Mouse (Mus musculus) embryonic facial prominence, embryonic 14.5 days (tissue): ENCODE measurements around the gene Ccdc134. TPM values are rescaled to one million over a fixed set of nuclear protein-coding genes. Genes with fewer than 3 reads are reported as not detected.

ENCODE experiments used
- ATAC-seq: fragments of 200-750 bp; cut with Nextera tagmentation; 2 replicates; pipeline ENCODE4 v1.8.0; 2017; ENCODE audit warnings: low read depth, moderate number of reproducible peaks, moderate TSS enrichment
- DNase-seq: peaks from one replicate; pipeline ENCODE4 v3.0.0-alpha.2; 2015; ENCODE audit warnings: low spot score
- H3K27ac ChIP-seq: fragments of 300-500 bp; sonication (generic); replicated peaks from 2 replicates; pipeline ENCODE4 v1.5.1; 2014; ENCODE audit warnings: low read depth, mild to moderate bottlenecking, low read length, moderate library complexity
- H3K27me3 ChIP-seq: fragments of 300-500 bp; sonication (generic); replicated peaks from 2 replicates; pipeline ENCODE4 v1.6.1; 2014; ENCODE audit warnings: low read length; ENCODE audit not compliant: control insufficient read depth, insufficient read depth
- H3K36me3 ChIP-seq: fragments of 300-500 bp; sonication (generic); 2 replicates; pipeline ENCODE4 v1.6.1; 2014; ENCODE audit warnings: low read length, mixed read lengths; ENCODE audit not compliant: control insufficient read depth, insufficient read depth
- H3K4me1 ChIP-seq: fragments of 300-500 bp; sonication (generic); 2 replicates; pipeline ENCODE4 v1.6.1; 2014; ENCODE audit warnings: antibody characterized with exemption, low read length; ENCODE audit not compliant: control insufficient read depth, insufficient read depth
- H3K4me2 ChIP-seq: fragments of 300-500 bp; sonication (generic); 2 replicates; pipeline ENCODE4 v1.6.1; 2014; ENCODE audit warnings: low read depth, mild to moderate bottlenecking, low read length, moderate library complexity, mixed read lengths
- H3K4me3 ChIP-seq: fragments of 300-500 bp; sonication (generic); 2 replicates; pipeline ENCODE4 v1.5.1; 2014; ENCODE audit warnings: low read depth, mild to moderate bottlenecking, low read length
- H3K9ac ChIP-seq: fragments of 300-500 bp; sonication (generic); 2 replicates; pipeline ENCODE4 v1.6.1; 2014; ENCODE audit warnings: low read depth, mild to moderate bottlenecking, low read length, moderate library complexity, mixed read lengths
- H3K9me3 ChIP-seq: fragments of 300-500 bp; sonication (generic); 2 replicates; pipeline ENCODE4 v1.6.1; 2016; ENCODE audit warnings: low read length; ENCODE audit not compliant: control insufficient read depth
- WGBS: fragments of 180-500 bp; shearing (Covaris S2); extraction: QIAGEN DNeasy Blood & Tissue Kit; methylation state at CpG from one replicate; pipeline ENCODE4 v1.1.7; 2014; 5-methylcytosine and 5-hydroxymethylcytosine counted together
- polyA plus RNA-seq: library from polyadenylated mRNA; unstranded; fragments of >200 nt; fragmentation: Nextera tagmentation; extraction: Ambion mirVana; gene quantifications from 2 replicates; pipeline ENCODE4 v1.2.1, GENCODE M21; 2014

Ccdc134 gene
- polyA plus RNA-seq, 1 experiment from 2014 or later = 29.6 TPM

- H3K36me3 ChIP-seq = peaks cover 84% of the 10 kb centered on the region
- H3K9ac ChIP-seq = no peak overlapping the region
- no peak overlapping the region for H3K4me3 ChIP-seq
- no peak overlapping the region for H3K27ac ChIP-seq
- H3K4me1 ChIP-seq = 0 out of 2 replicates have a peak, but pooled peaks cover 5% of the 10 kb centered on the region
- no peak overlapping the region for H3K4me2 ChIP-seq
- WGBS = 84% methylated on average over 8 of the region's 8 CpGs
- DNase-seq (no peak), ATAC-seq (no peak)
- no peaks in the 10 kb centered on the region for H3K9me3 ChIP-seq
- no peaks in the 10 kb centered on the region for H3K27me3 ChIP-seq
Measured at GRCm38 (mm10) chr15:82172648-82173047, 44.9 kb downstream of the Ccdc134 start.

GRCm38 (mm10) chr15:82175091-82175490 lies 47.4 kb downstream of the Ccdc134 start:
- H3K36me3 ChIP-seq = peaks cover 99% of the 10 kb centered on the region
- H3K4me2 ChIP-seq = no peak overlapping the region
- no peak overlapping the region for H3K4me3 ChIP-seq
- no peak overlapping the region for H3K27ac ChIP-seq
- no peak overlapping the region for H3K9ac ChIP-seq
- DNase-seq (no peak), ATAC-seq (no peak)
- no peaks in the 10 kb centered on the region for H3K9me3 ChIP-seq
- WGBS = 93% methylated on average over 9 of the region's 9 CpGs
- no peaks in the 10 kb centered on the region for H3K27me3 ChIP-seq
- H3K4me1 ChIP-seq = no peaks in the 10 kb centered on the region

GRCm38 (mm10) chr15:82177743-82178290 lies 50.1 kb downstream of the Ccdc134 start:
- no peak overlapping the region for H3K4me2 ChIP-seq
- H3K9me3 ChIP-seq = peaks cover 11% of the 10 kb centered on the region; the same call in 1 of the 2 replicates
- H3K27ac ChIP-seq = no peak overlapping the region
- ATAC-seq (no peak), DNase-seq (no peak)
- peaks cover 99% of the 10 kb centered on the region for H3K36me3 ChIP-seq
- 96% methylated on average over 7 of the region's 7 CpGs for WGBS
- H3K4me3 ChIP-seq = no peak overlapping the region
- H3K9ac ChIP-seq = no peak overlapping the region
- no peaks in the 10 kb centered on the region for H3K27me3 ChIP-seq
- H3K4me1 ChIP-seq = no peaks in the 10 kb centered on the region

- Histone ChIP-seq H3K27me3 (no peaks in the 10 kb centered on the region), H3K4me1 (no peaks in the 10 kb centered on the region), H3K27ac (no peak overlapping the region), H3K9ac (no peak overlapping the region), H3K36me3 (peaks cover 100% of the 10 kb centered on the region), H3K9me3 (peaks cover 11% of the 10 kb centered on the region; the same call in 1 of the 2 replicates), H3K4me3 (no peak overlapping the region), H3K4me2 (no peak overlapping the region)
- 88% methylated on average over 5 of the region's 5 CpGs for WGBS
- no peak for DNase-seq
- no peak for ATAC-seq
Measured at GRCm38 (mm10) chr15:82181131-82181530, 53.4 kb downstream of the Ccdc134 start.

GRCm38 (mm10) chr15:82182311-82182710 lies 54.6 kb downstream of the Ccdc134 start:
- 98% methylated on average over 4 of the region's 4 CpGs for WGBS
- Histone ChIP-seq H3K9ac (no peak overlapping the region), H3K27ac (no peak overlapping the region), H3K4me3 (no peak overlapping the region), H3K4me2 (no peak overlapping the region), H3K9me3 (peaks cover 11% of the 10 kb centered on the region; the same call in 1 of the 2 replicates), H3K27me3 (no peaks in the 10 kb centered on the region), H3K4me1 (no peaks in the 10 kb centered on the region), H3K36me3 (peaks cover 100% of the 10 kb centered on the region)
- ATAC-seq (no peak), DNase-seq (no peak)

- no peak for ATAC-seq
- Histone ChIP-seq H3K4me2 (no peak overlapping the region), H3K36me3 (peaks cover 100% of the 10 kb centered on the region), H3K27ac (no peak overlapping the region), H3K4me1 (no peaks in the 10 kb centered on the region), H3K9me3 (peaks cover 11% of the 10 kb centered on the region; the same call in 1 of the 2 replicates), H3K4me3 (no peak overlapping the region), H3K9ac (no peak overlapping the region), H3K27me3 (no peaks in the 10 kb centered on the region)
- DNase-seq = no peak
- 68% methylated on average over 9 of the region's 10 CpGs for WGBS
Measured at GRCm38 (mm10) chr15:82183596-82183995, 55.9 kb downstream of the Ccdc134 start.

GRCm38 (mm10) chr15:82184183-82184582 lies 56.5 kb downstream of the Ccdc134 start:
- Histone ChIP-seq H3K9ac (no peak overlapping the region), H3K4me2 (no peak overlapping the region), H3K27ac (no peak overlapping the region), H3K36me3 (peaks cover 100% of the 10 kb centered on the region), H3K4me1 (no peaks in the 10 kb centered on the region), H3K27me3 (no peaks in the 10 kb centered on the region), H3K9me3 (peaks cover 11% of the 10 kb centered on the region; the same call in 1 of the 2 replicates), H3K4me3 (no peak overlapping the region)
- ATAC-seq (no peak), DNase-seq (no peak)
- WGBS = 83% methylated on average over 7 of the region's 7 CpGs

GRCm38 (mm10) chr15:82184656-82185055 lies 56.9 kb downstream of the Ccdc134 start:
- H3K4me2 ChIP-seq = no peak overlapping the region
- ATAC-seq = no peak
- 89% methylated on average over 10 of the region's 10 CpGs for WGBS
- H3K27me3 ChIP-seq = no peaks in the 10 kb centered on the region
- no peak overlapping the region for H3K9ac ChIP-seq
- peaks cover 11% of the 10 kb centered on the region; the same call in 1 of the 2 replicates for H3K9me3 ChIP-seq
- no peak overlapping the region for H3K27ac ChIP-seq
- H3K4me3 ChIP-seq = no peak overlapping the region
- no peak for DNase-seq
- H3K36me3 ChIP-seq = peaks cover 100% of the 10 kb centered on the region
- no peaks in the 10 kb centered on the region for H3K4me1 ChIP-seq
